Mouse (Mus musculus) hindbrain, embryonic 16.5 days (tissue): ENCODE measurements around the gene Gse1. TPM values are rescaled to one million over a fixed set of nuclear protein-coding genes. Genes with fewer than 3 reads are reported as not detected.

Experiments
- ATAC-seq: fragments of 200-750 bp; cut with Nextera tagmentation; 2 replicates; pipeline ENCODE4 v1.8.0; 2017; ENCODE audit warnings: moderate TSS enrichment, moderate library complexity
- H3K27ac ChIP-seq: fragments of 300-500 bp; sonication (generic); 2 replicates; pipeline ENCODE4 v1.5.1; 2014; ENCODE audit warnings: low read depth, mild to moderate bottlenecking, control low read depth, low read length, moderate library complexity
- H3K27me3 ChIP-seq: fragments of 300-500 bp; sonication (generic); replicated peaks from 2 replicates; pipeline ENCODE4 v1.6.1; 2014; ENCODE audit warnings: low read length; ENCODE audit not compliant: control insufficient read depth, insufficient read depth
- H3K36me3 ChIP-seq: fragments of 300-500 bp; sonication (generic); 2 replicates; pipeline ENCODE4 v1.6.1; 2014; ENCODE audit warnings: mild to moderate bottlenecking, low read length, moderate library complexity, mixed read lengths; ENCODE audit not compliant: control insufficient read depth, insufficient read depth
- H3K4me1 ChIP-seq: fragments of 300-500 bp; sonication (generic); 2 replicates; pipeline ENCODE4 v1.6.1; 2014; ENCODE audit warnings: low read depth, low read length; ENCODE audit not compliant: control insufficient read depth, insufficient read depth
- H3K4me2 ChIP-seq: fragments of 300-500 bp; sonication (generic); 2 replicates; pipeline ENCODE4 v1.6.1; 2014; ENCODE audit warnings: mild to moderate bottlenecking, low read length, control low read depth, moderate library complexity
- H3K4me3 ChIP-seq: fragments of 300-500 bp; sonication (generic); 2 replicates; pipeline ENCODE4 v1.5.1; 2014; ENCODE audit warnings: mild to moderate bottlenecking, low read length, control low read depth, moderate library complexity
- H3K9ac ChIP-seq: fragments of 300-500 bp; sonication (generic); 2 replicates; pipeline ENCODE4 v1.6.1; 2014; ENCODE audit warnings: low read depth, mild to moderate bottlenecking, control low read depth, low read length, moderate library complexity
- H3K9me3 ChIP-seq: fragments of 300-500 bp; sonication (generic); 2 replicates; pipeline ENCODE4 v1.6.1; 2014; ENCODE audit warnings: mild to moderate bottlenecking, low read length, moderate library complexity; ENCODE audit not compliant: control insufficient read depth
- WGBS: fragments of 180-500 bp; shearing (Covaris S2); extraction: QIAGEN DNeasy Blood & Tissue Kit; methylation state at CpG from one replicate; pipeline ENCODE4 v1.1.7; 2014; 5-methylcytosine and 5-hydroxymethylcytosine counted together
- polyA plus RNA-seq: library from polyadenylated mRNA; unstranded; fragments of >200 nt; fragmentation: Nextera tagmentation; extraction: Ambion mirVana; gene quantifications from 2 replicates; pipeline ENCODE4 v1.2.1, GENCODE M21; 2015

Gene Gse1
- polyA plus RNA-seq, 1 experiment from 2014 or later, result 10.7 TPM

GRCm38 (mm10) chr8:120454404-120454803, 226.1 kb downstream of the Gse1 start:
- H3K36me3 ChIP-seq, result no peaks in the 10 kb centered on the region
- WGBS, result 71% methylated on average over 6 of the region's 6 CpGs
- H3K4me3 ChIP-seq, result no peak overlapping the region
- H3K4me1 ChIP-seq, result peaks cover 37% of the 10 kb centered on the region
- H3K4me2 ChIP-seq, result no peak overlapping the region
- H3K9me3 ChIP-seq, result no peaks in the 10 kb centered on the region
- H3K9ac ChIP-seq, result no peak overlapping the region
- no peak overlapping the region for H3K27ac ChIP-seq
- ATAC-seq, result no peak
- H3K27me3 ChIP-seq, result no peaks in the 10 kb centered on the region

DNA sequence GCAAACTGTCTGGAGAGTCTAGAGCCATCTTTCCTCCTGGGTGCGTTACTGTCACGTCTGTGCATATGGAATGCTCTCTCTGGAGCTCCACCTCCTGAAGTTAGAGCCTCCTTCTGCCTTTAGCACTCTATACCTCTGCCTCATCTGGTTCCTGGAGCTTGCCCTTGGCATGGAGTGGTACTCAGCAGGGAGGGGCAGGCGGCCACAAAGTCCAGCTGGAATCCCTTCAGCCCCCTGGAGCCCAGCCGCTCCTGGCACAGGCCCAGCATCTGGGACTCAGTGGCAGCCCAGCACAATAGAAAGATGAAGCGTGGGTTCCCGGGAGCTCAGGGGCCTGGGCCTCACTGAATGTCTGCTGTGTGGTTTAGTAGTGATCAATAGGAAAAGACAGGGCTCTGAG, 232.1 kb downstream of the Gse1 start:
- Histone ChIP-seq H3K9ac (peak overlapping the region; percentile 41; the same call in 1 of the 2 replicates), H3K4me2 (no peak overlapping the region), H3K9me3 (no peaks in the 10 kb centered on the region), H3K36me3 (no peaks in the 10 kb centered on the region), H3K27ac (peak overlapping the region; percentile 60), H3K4me3 (no peak overlapping the region), H3K4me1 (peaks cover 47% of the 10 kb centered on the region), H3K27me3 (no peaks in the 10 kb centered on the region; the same call in 1 of the 2 replicates)
- WGBS, result 19% methylated on average over 6 of the region's 6 CpGs
- peak; percentile 60 for ATAC-seq

- peaks cover 46% of the 10 kb centered on the region for H3K4me1 ChIP-seq
- WGBS, result 17% methylated on average over 15 of the region's 15 CpGs
- peak overlapping the region; percentile 27; the same call in 1 of the 2 replicates for H3K9ac ChIP-seq
Measured at GRCm38 (mm10) chr8:120462119-120462551, 233.9 kb downstream of the Gse1 start.

GRCm38 (mm10) chr8:120462611-120463010, 234.4 kb downstream of the Gse1 start:
- WGBS, result 66% methylated on average over 6 of the region's 6 CpGs
- Histone ChIP-seq H3K4me1 (peaks cover 46% of the 10 kb centered on the region), H3K36me3 (no peaks in the 10 kb centered on the region), H3K27ac (no peak overlapping the region; the same call in 1 of the 2 replicates), H3K9ac (no peak overlapping the region), H3K9me3 (no peaks in the 10 kb centered on the region), H3K27me3 (no peaks in the 10 kb centered on the region; the same call in 1 of the 2 replicates), H3K4me3 (no peak overlapping the region), H3K4me2 (no peak overlapping the region)
- ATAC-seq, result no peak

More at GRCm38 (mm10) chr8:120462119-120462551, 233.9 kb downstream of the Gse1 start:
- no peak overlapping the region for H3K4me2 ChIP-seq
- H3K4me3 ChIP-seq, result no peak overlapping the region
- no peaks in the 10 kb centered on the region for H3K36me3 ChIP-seq
- no peak for ATAC-seq
- no peaks in the 10 kb centered on the region for H3K9me3 ChIP-seq
- no peaks in the 10 kb centered on the region; the same call in 1 of the 2 replicates for H3K27me3 ChIP-seq
- H3K27ac ChIP-seq, result peak overlapping the region; percentile 29; the same call in 1 of the 2 replicates

- Histone ChIP-seq H3K4me2 (no peak overlapping the region), H3K9me3 (no peaks in the 10 kb centered on the region), H3K27me3 (no peaks in the 10 kb centered on the region; the same call in 1 of the 2 replicates), H3K4me1 (peaks cover 45% of the 10 kb centered on the region), H3K36me3 (no peaks in the 10 kb centered on the region), H3K9ac (no peak overlapping the region), H3K27ac (no peak overlapping the region), H3K4me3 (no peak overlapping the region)
- no peak for ATAC-seq
- 93% methylated on average over 9 of the region's 9 CpGs for WGBS
Measured at GRCm38 (mm10) chr8:120463918-120464584, 235.8 kb downstream of the Gse1 start.

GRCm38 (mm10) chr8:120464585-120464937, 236.3 kb downstream of the Gse1 start:
- Histone ChIP-seq H3K4me1 (peaks cover 40% of the 10 kb centered on the region), H3K9me3 (no peaks in the 10 kb centered on the region), H3K4me3 (no peak overlapping the region), H3K36me3 (no peaks in the 10 kb centered on the region), H3K27ac (no peak overlapping the region), H3K4me2 (no peak overlapping the region), H3K9ac (no peak overlapping the region), H3K27me3 (no peaks in the 10 kb centered on the region; the same call in 1 of the 2 replicates)
- no peak for ATAC-seq
- WGBS, result 68% methylated on average over 4 of the region's 4 CpGs

DNA sequence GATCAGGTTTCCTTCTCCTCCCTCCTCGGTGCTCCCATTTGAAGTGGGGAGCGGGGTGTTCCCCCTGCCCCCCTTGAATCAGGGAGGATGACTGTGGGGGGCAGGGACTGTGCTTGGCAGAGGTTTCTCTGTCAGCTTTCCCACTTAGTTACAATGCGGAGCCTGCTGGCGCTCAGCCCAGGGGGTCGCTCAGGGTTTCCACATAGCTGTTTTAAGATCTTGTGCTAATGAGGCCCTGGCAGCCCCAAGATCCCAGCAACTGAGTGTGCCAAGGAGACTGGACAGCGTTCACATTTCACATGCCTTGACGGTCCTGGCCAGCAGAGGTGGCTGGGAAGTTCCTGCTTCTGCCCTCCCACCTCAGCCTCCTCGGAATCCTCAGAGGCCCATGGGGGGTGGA, 237.5 kb downstream of the Gse1 start:
- Histone ChIP-seq H3K27ac (peak overlapping the region; percentile 51; the same call in 1 of the 2 replicates), H3K4me2 (no peak overlapping the region), H3K9ac (no peak overlapping the region), H3K36me3 (no peaks in the 10 kb centered on the region), H3K27me3 (no peaks in the 10 kb centered on the region; the same call in 1 of the 2 replicates), H3K9me3 (no peaks in the 10 kb centered on the region), H3K4me3 (no peak overlapping the region), H3K4me1 (peaks cover 29% of the 10 kb centered on the region)
- 14% methylated on average over 8 of the region's 8 CpGs for WGBS
- peak; percentile 76 for ATAC-seq

GRCm38 (mm10) chr8:120466266-120466665, 238.0 kb downstream of the Gse1 start:
- Histone ChIP-seq H3K36me3 (no peaks in the 10 kb centered on the region), H3K9ac (no peak overlapping the region), H3K27me3 (no peaks in the 10 kb centered on the region; the same call in 1 of the 2 replicates), H3K4me2 (no peak overlapping the region), H3K4me3 (no peak overlapping the region), H3K27ac (no peak overlapping the region; the same call in 1 of the 2 replicates), H3K4me1 (peaks cover 28% of the 10 kb centered on the region), H3K9me3 (no peaks in the 10 kb centered on the region)
- 57% methylated on average over 10 of the region's 10 CpGs for WGBS
- no peak for ATAC-seq

GRCm38 (mm10) chr8:120467598-120467997, 239.3 kb downstream of the Gse1 start:
- H3K27ac ChIP-seq, result no peak overlapping the region
- H3K4me2 ChIP-seq, result no peak overlapping the region
- H3K4me1 ChIP-seq, result peaks cover 28% of the 10 kb centered on the region
- WGBS, result 90% methylated on average over 7 of the region's 7 CpGs
- no peaks in the 10 kb centered on the region for H3K36me3 ChIP-seq
- H3K9ac ChIP-seq, result no peak overlapping the region
- no peaks in the 10 kb centered on the region; the same call in 1 of the 2 replicates for H3K27me3 ChIP-seq
- H3K4me3 ChIP-seq, result no peak overlapping the region
- no peaks in the 10 kb centered on the region for H3K9me3 ChIP-seq
- ATAC-seq, result no peak
